Mouse (Mus musculus): Measurements from ENCODE around the gene Gab2. TPM values are rescaled to one million over a fixed set of nuclear protein-coding genes. Genes with fewer than 3 reads are reported as not detected.
A peak's percentile ranks its signal among the peaks of the same experiment; 100 is the strongest.

Gene Gab2
- total and polyA plus RNA-seq, 3 experiments, result 0.12 to 0.50 (median 0.30) TPM

DNA sequence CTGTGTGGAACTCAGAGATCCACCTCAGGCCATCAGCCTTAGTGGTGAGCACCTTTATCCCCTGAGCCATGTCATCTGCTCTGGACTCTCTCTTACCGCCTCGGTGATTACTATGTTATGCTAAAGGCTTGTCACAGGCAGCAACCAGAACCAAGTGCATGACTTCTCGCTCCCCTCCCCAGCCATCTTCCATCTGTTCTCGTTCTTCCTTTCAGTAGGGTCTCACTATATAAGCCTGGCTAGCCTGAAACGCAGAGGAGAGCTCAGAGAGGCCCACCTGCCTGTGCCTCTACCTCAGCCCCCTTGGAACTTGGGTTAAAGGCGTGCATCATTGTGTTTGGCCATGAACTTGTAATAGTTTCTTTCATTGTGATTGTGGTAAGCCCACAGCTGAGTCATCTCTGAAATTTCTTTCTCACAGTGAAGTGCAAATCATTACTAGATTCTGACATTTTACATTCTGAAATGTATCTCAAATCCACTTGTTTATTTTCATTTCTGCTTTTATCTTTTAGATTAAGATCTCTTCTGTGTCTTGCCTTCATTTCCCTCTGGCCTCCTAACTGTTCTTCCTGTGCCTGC lies 39.4 kb upstream of the Gab2 start:
- H3K27me3 ChIP-seq (replicated peaks), result no peaks in the 10 kb centered on the region
- dilution Hi-C loops (cut with MboI; ENCODE audit: extremely low pct_ligation_motif_present, extremely low pct_unique_long_range_greater_than_20kb, low sequenced_read_pairs), result no loop called here
- in situ Hi-C loops (cut with MboI; ENCODE audit: low pct_ligation_motif_present, low pct_unique_long_range_greater_than_20kb, low sequenced_read_pairs), result no loop called here
- no peak overlapping the region for H3K4me2 ChIP-seq (ENCODE audit: insufficient read depth, low read depth, poor library complexity, severe bottlenecking)
- no peak overlapping the region for H3K27ac ChIP-seq (ENCODE audit: insufficient read depth, low read depth)
- H3K4me1 ChIP-seq (ENCODE audit: control insufficient read depth in 1 of 2, insufficient read depth in 2 of 2), result peaks cover 3 to 13% of the 10 kb centered on the region in 2 experiments; a peak in 3 of 4 replicates
- H3K9me3 ChIP-seq (replicated peaks; ENCODE audit: low read length), result no peaks in the 10 kb centered on the region
- TF ChIP-seq JUN (IDR thresholded peaks at IDR 0.05; ENCODE audit: insufficient read depth, low read depth, low read length), result no peak
- peak; percentile 62 for TF ChIP-seq EP300 (IDR thresholded peaks at IDR 0.05; ENCODE audit: low read length)
- TF ChIP-seq IRF4 (IDR thresholded peaks at IDR 0.05; ENCODE audit: low read depth, low read length), result peak; percentile 26; the same call in 1 of the 2 replicates
- DNase-seq (ENCODE audit: extremely low read depth), result peak; percentile 30
- H3K4me3 ChIP-seq (replicated peaks in 1 of 3; ENCODE audit: low read depth in 2 of 3, low read length in 2 of 3, poor library complexity in 1 of 3), result no peak overlapping the region
- H3K36me3 ChIP-seq (replicated peaks in 1 of 2; ENCODE audit: control insufficient read depth in 1 of 2, insufficient read depth in 1 of 2, low read length in 1 of 2), result peaks cover 9 to 60% of the 10 kb centered on the region in 2 experiments
- H3K9ac ChIP-seq (ENCODE audit: insufficient read depth, low read depth), result no peak overlapping the region
- H3K79me2 ChIP-seq (replicated peaks; ENCODE audit: control insufficient read depth, extremely low read depth, insufficient read depth, poor library complexity, severe bottlenecking), result no peaks in the 10 kb centered on the region

DNA sequence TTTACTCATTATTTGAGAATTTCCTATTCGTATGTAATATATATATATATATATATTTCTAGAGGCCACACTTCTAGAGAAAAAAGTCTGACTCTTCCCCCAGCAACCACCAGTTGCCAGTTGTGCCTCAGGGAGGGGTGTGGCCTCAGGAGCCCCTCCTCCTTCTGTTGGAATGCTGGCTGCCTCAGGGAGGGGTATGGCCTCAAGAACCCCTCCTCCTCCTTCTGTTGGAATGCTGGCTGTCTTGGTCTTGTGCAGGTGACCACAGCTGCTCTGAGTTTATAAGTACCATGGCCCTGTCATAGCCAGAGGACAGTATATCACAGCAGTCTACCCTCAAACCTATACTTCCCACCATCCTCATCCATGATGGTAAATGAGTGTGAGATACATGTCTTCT lies 38.4 kb upstream of the Gab2 start:
- Histone ChIP-seq H3K9me3 (replicated peaks; ENCODE audit: low read length) (no peaks in the 10 kb centered on the region), H3K79me2 (replicated peaks; ENCODE audit: control insufficient read depth, extremely low read depth, insufficient read depth, poor library complexity, severe bottlenecking) (no peaks in the 10 kb centered on the region), H3K4me3 (replicated peaks in 1 of 3; ENCODE audit: low read depth in 2 of 3, low read length in 2 of 3, poor library complexity in 1 of 3) (no peak overlapping the region), H3K4me2 (ENCODE audit: insufficient read depth, low read depth, poor library complexity, severe bottlenecking) (no peak overlapping the region), H3K27me3 (replicated peaks) (no peaks in the 10 kb centered on the region), H3K36me3 (replicated peaks in 1 of 2; ENCODE audit: control insufficient read depth in 1 of 2, insufficient read depth in 1 of 2, low read length in 1 of 2) (peaks cover 9 to 61% of the 10 kb centered on the region in 2 experiments), H3K27ac (ENCODE audit: insufficient read depth, low read depth) (no peak overlapping the region), H3K9ac (ENCODE audit: insufficient read depth, low read depth) (no peak overlapping the region), H3K4me1 (ENCODE audit: control insufficient read depth in 1 of 2, insufficient read depth in 2 of 2) (peaks cover 3 to 13% of the 10 kb centered on the region in 2 experiments; a peak in 3 of 4 replicates)
- TF ChIP-seq JUND (conservative IDR thresholded peaks at IDR 0.05; ENCODE audit: low read depth, low read length) (no peak), POLR2A (IDR thresholded peaks at IDR 0.05; ENCODE audit: low read depth, low read length) (no peak), ZC3H11A (IDR thresholded peaks at IDR 0.05; ENCODE audit: low read depth, low read length) (no peak)
- in situ Hi-C loops (cut with MboI; ENCODE audit: low pct_ligation_motif_present, low pct_unique_long_range_greater_than_20kb, low sequenced_read_pairs), result no loop called here
- DNase-seq (ENCODE audit: extremely low read depth), result no peak
- dilution Hi-C loops (cut with MboI; ENCODE audit: extremely low pct_ligation_motif_present, extremely low pct_unique_long_range_greater_than_20kb, low sequenced_read_pairs), result no loop called here

DNA sequence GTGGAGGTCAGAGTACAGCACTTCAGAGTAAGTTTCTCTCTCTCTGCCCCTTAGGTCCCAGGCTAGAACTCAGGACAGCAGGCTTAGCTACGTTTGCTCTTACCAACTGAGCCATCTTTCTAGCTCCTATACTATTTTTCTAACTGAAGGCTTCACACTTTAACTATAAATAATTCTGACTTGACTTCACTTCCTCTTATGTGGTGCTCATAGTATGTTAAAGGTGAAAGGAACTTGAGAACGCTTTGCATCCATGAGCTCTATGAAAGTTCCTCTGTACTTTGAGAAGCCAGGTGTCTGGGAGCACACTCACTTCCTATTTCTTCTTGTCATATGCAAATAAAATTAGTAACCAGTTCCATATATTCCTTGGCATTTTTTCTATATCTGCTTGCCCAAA lies 20.4 kb upstream of the Gab2 start:
- H3K4me2 ChIP-seq (ENCODE audit: insufficient read depth, low read depth, poor library complexity, severe bottlenecking), result no peak overlapping the region
- H3K27ac ChIP-seq (ENCODE audit: insufficient read depth, low read depth), result no peak overlapping the region
- H3K4me1 ChIP-seq (ENCODE audit: control insufficient read depth in 1 of 2, insufficient read depth in 2 of 2), result peaks cover 4 to 29% of the 10 kb centered on the region in 2 experiments; a peak in 3 of 4 replicates
- DNase-seq (ENCODE audit: extremely low read depth), result no peak
- dilution Hi-C loops (cut with MboI; ENCODE audit: extremely low pct_ligation_motif_present, extremely low pct_unique_long_range_greater_than_20kb, low sequenced_read_pairs) (no loop called here), in situ Hi-C loops (cut with MboI; ENCODE audit: low pct_ligation_motif_present, low pct_unique_long_range_greater_than_20kb, low sequenced_read_pairs) (no loop called here)
- H3K4me3 ChIP-seq (replicated peaks in 1 of 3; ENCODE audit: low read depth in 2 of 3, low read length in 2 of 3, poor library complexity in 1 of 3), result no peak overlapping the region
- no peaks in the 10 kb centered on the region for H3K79me2 ChIP-seq (replicated peaks; ENCODE audit: control insufficient read depth, extremely low read depth, insufficient read depth, poor library complexity, severe bottlenecking)
- no peaks in the 10 kb centered on the region for H3K27me3 ChIP-seq (replicated peaks)
- H3K36me3 ChIP-seq (replicated peaks in 1 of 2; ENCODE audit: control insufficient read depth in 1 of 2, insufficient read depth in 1 of 2, low read length in 1 of 2), result peaks cover 10 to 41% of the 10 kb centered on the region in 2 experiments
- TF ChIP-seq MEF2A (IDR thresholded peaks at IDR 0.05; ENCODE audit: borderline replicate concordance, low read depth, low read length), result peak; percentile 53; the same call in 1 of the 2 replicates
- TF ChIP-seq TCF12 (IDR thresholded peaks at IDR 0.05; ENCODE audit: low read depth, low read length), result no peak
- TF ChIP-seq MAX (IDR thresholded peaks at IDR 0.05; ENCODE audit: low read length), result 0 out of 2 replicates have a peak, but pooled peaks have one; percentile 60
- TF ChIP-seq POLR2A (IDR thresholded peaks at IDR 0.05; ENCODE audit: low read depth, low read length), result no peak
- peak; percentile 49 for TF ChIP-seq EP300 (IDR thresholded peaks at IDR 0.05; ENCODE audit: low read length)
- peak; percentile 30; the same call in 1 of the 2 replicates for TF ChIP-seq ZNF384 (IDR thresholded peaks at IDR 0.05; ENCODE audit: low read depth, low read length)
- no peak for TF ChIP-seq CHD2 (IDR thresholded peaks at IDR 0.05; ENCODE audit: low read length)
- TF ChIP-seq USF2 (conservative IDR thresholded peaks at IDR 0.05; ENCODE audit: low read depth, low read length), result no peak
- TF ChIP-seq MAFK (IDR thresholded peaks at IDR 0.05; ENCODE audit: insufficient replicate concordance, low read length), result no peak
- no peak for TF ChIP-seq E2F4 (IDR thresholded peaks at IDR 0.05; ENCODE audit: insufficient replicate concordance, low read depth, low read length)
- H3K9me3 ChIP-seq (replicated peaks; ENCODE audit: low read length), result no peaks in the 10 kb centered on the region
- no peak overlapping the region for H3K9ac ChIP-seq (ENCODE audit: insufficient read depth, low read depth)
